15 mouse cellular contexts compared by ENCODE assay signal in genomic region chr3:121159566-121159965, GRCm38 (mm10). TPM values are rescaled to one million over a fixed set of nuclear protein-coding genes. Genes with fewer than 3 reads are reported as not detected.
DNase-seq lines count a peak whose midpoint lies in the region; ATAC-seq and TF ChIP-seq lines count a peak whose summit lies in the region.
"Had no signal": no experiment of that assay in that cellular context is flagged by ENCODE, and none has a peak within 500 bp of the region (broad histone marks: within the 10 kb centered on the region; RNA-seq: fewer than 3 reads in every experiment).

No protein-coding gene starts in this region.

- H3K9ac ChIP-seq in forebrain, embryonic 15.5 days (replicated peaks): no peak overlapping the region
- H3K9ac ChIP-seq: liver, embryonic 13.5 days; neural tube, embryonic 12.5 days; stomach, embryonic 15.5 days had no signal

- H3K4me3 ChIP-seq in spleen, adult 2 months (ENCODE audit: extremely low read depth, insufficient read depth, insufficient read length): 0 out of 2 replicates have a peak overlapping the region, but pooled peaks have one; percentile 16
- no peak overlapping the region for H3K4me3 ChIP-seq in forebrain, embryonic 15.5 days
- H3K4me3 ChIP-seq in gastrocnemius, adult 2 months: no peak overlapping the region
- H3K4me3 ChIP-seq: liver, embryonic 13.5 days; megakaryocyte, embryonic 14.5 days; neural tube, embryonic 12.5 days; stomach, embryonic 15.5 days had no signal

- ATAC-seq in forebrain, embryonic 15.5 days (replicated peaks): peak; percentile 42; the same call in 1 of the 2 replicates
- peak; percentile 34; the same call in 1 of the 2 replicates for ATAC-seq in monocyte, adult 5-6 weeks (replicated peaks; ENCODE audit: insufficient number of reproducible peaks, low FRiP score, low TSS enrichment, poor library complexity, severe bottlenecking)
- no peak for ATAC-seq in erythroid progenitor cell, adult 5-6 weeks (replicated peaks; ENCODE audit: low FRiP score, poor library complexity, severe bottlenecking)

- 0 out of 2 replicates have a peak overlapping the region, but pooled peaks have one; percentile 28 for H3K4me2 ChIP-seq in forebrain, embryonic 15.5 days (replicated peaks)
- H3K4me2 ChIP-seq: liver, embryonic 13.5 days; neural tube, embryonic 12.5 days; stomach, embryonic 15.5 days had no signal

- TF ChIP-seq CTCF in spleen, adult 2 months (IDR thresholded peaks at IDR 0.05; ENCODE audit: extremely low read depth, insufficient read depth, insufficient read length, insufficient replicate concordance): no peak
- TF ChIP-seq CTCF in gastrocnemius, adult 2 months (IDR thresholded peaks at IDR 0.05): no peak

- no peak for TF ChIP-seq POLR2A in spleen, adult 2 months (IDR thresholded peaks at IDR 0.05; ENCODE audit: low read depth, low read length)

- WGBS in spleen, adult 2 months: 17% methylated on average over 10 of the region's 10 CpGs
- 43% methylated on average over 10 of the region's 10 CpGs for WGBS in forebrain, embryonic 15.5 days

- no peaks in the 10 kb centered on the region for H3K36me3 ChIP-seq in spleen, adult 2 months (ENCODE audit: control insufficient read depth, insufficient read depth, low read length)
- H3K36me3 ChIP-seq in forebrain, embryonic 15.5 days: no peaks in the 10 kb centered on the region
- H3K36me3 ChIP-seq: liver, embryonic 13.5 days; neural tube, embryonic 12.5 days; stomach, embryonic 15.5 days had no signal

- H3K27ac ChIP-seq in spleen, adult 2 months (ENCODE audit: insufficient read depth, low read length): peak overlapping the region; percentile 25; the same call in 1 of the 2 replicates
- peak overlapping the region; percentile 80 for H3K27ac ChIP-seq in forebrain, embryonic 15.5 days (replicated peaks)
- no peak overlapping the region for H3K27ac ChIP-seq in gastrocnemius, adult 2 months
- H3K27ac ChIP-seq: liver, embryonic 13.5 days; neural tube, embryonic 12.5 days; stomach, embryonic 15.5 days had no signal

- intact Hi-C loops in gastrocnemius, adult 2 months (cut with DNase I): no loop called here

- peak; percentile 15 to 52 for DNase-seq in spleen, adult 2 months (ENCODE audit: low read depth in 1 of 2, low spot score in 2 of 2)
- no peak for DNase-seq in spleen, adult 18-20 months
- DNase-seq in cerebellum, adult 8-10 months: peak; percentile 45
- no peak for DNase-seq in gastrocnemius, adult 2 months
- no peak for DNase-seq in kidney, postnatal 14 days
- DNase-seq: heart, postnatal 14 days; kidney, adult 9 months; liver, embryonic 13.5 days; right cerebral cortex, adult 18-20 months had no signal

- H3K4me1 ChIP-seq in spleen, adult 2 months (ENCODE audit: control insufficient read depth, insufficient read depth, insufficient read length): peaks cover 6% of the 10 kb centered on the region; the same call in 1 of the 2 replicates
- peaks cover 45% of the 10 kb centered on the region for H3K4me1 ChIP-seq in forebrain, embryonic 15.5 days
- H3K4me1 ChIP-seq: stomach, embryonic 15.5 days had no signal

- no peaks in the 10 kb centered on the region for H3K27me3 ChIP-seq in spleen, adult 2 months (ENCODE audit: control insufficient read depth, insufficient read depth, low read length)
- no peaks in the 10 kb centered on the region for H3K27me3 ChIP-seq in forebrain, embryonic 15.5 days
- H3K27me3 ChIP-seq: liver, embryonic 13.5 days; megakaryocyte, embryonic 14.5 days; neural tube, embryonic 12.5 days; stomach, embryonic 15.5 days had no signal

- no peaks in the 10 kb centered on the region for H3K9me3 ChIP-seq in forebrain, embryonic 15.5 days
- H3K9me3 ChIP-seq: liver, embryonic 13.5 days; megakaryocyte, embryonic 14.5 days; neural tube, embryonic 12.5 days; stomach, embryonic 15.5 days had no signal

RNA-seq across cellular contexts. Expression of gene Rwdd3, which starts 11.9 kb away (rescaled TPM):
- 1.1 TPM in 2 replicates for polyA plus RNA-seq in spleen, adult 2 months (2012; rRNA removed)
- polyA plus RNA-seq in forebrain, embryonic 15.5 days (2015; fragmentation: Nextera tagmentation; extraction: Ambion mirVana): 23.8 and 25.3 TPM in 2 replicates
- 3.6 to 6.2 TPM (median 3.9 TPM) in 3 replicates for total RNA-seq in monocyte, adult 5-6 weeks (2017)
- 2.5 and 2.9 TPM in 2 replicates for total RNA-seq in erythroid progenitor cell, adult 5-6 weeks (2015; ENCODE audit: low replicate concordance)
- 0.39 TPM in 1 of 2 replicates, not detected in the other for total RNA-seq in erythroid progenitor cell, adult 5-6 weeks (2017; ENCODE audit: low replicate concordance)
- total RNA-seq in gastrocnemius, adult 2 months (2021): 1 to 10 TPM; 2.0 to 2.5 TPM

Comparison
In these comparisons a context has a peak if more than half of its experiments do, and no peak if none do; other contexts are left out.
1. DNase-seq: peak in spleen, adult 2 months (2 of 2) and cerebellum, adult 8-10 months (single experiment); none in spleen, adult 18-20 months (0 of 2), gastrocnemius, adult 2 months (single experiment) and kidney, postnatal 14 days (single experiment).